In the genomic region with DNA sequence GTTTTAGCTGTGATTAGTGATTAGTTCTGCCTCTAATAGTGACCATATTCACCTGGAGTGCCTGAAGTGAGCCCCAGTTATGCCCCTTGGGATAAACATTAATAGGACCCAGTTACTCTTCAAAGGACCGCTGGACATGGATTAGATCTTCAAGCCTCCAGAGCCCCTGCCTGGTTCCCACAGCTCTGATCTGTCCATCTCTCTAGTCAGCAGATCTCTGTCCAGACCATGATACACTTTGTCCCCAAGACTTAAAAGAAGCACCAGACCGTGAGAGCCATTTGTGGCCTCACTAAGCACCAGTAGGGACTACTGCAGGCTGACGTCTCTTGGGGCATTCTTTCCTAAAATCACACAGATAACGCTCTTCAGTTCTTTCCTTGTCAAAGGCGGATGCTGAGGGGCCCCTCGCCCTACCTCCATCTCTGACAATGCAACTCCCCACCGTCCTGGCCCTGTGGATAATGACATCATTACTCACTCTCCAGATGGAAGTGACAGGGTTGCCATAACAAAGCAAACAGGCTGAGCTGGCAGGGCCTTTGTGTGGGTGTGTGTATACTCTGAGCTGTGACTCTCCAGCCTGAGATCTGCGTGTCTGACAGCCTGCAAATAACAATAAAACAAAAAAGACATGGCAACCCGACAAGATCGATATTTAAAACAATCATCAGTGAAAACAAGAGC, we compare ENCODE assay signal across 8 mouse cellular contexts. TPM values are rescaled to one million over a fixed set of nuclear protein-coding genes. Genes with fewer than 3 reads are reported as not detected.
A peak's percentile ranks its signal among the peaks of the same experiment; 100 is the strongest.
DNase-seq lines count a peak whose midpoint lies in the region; ATAC-seq and TF ChIP-seq lines count a peak whose summit lies in the region.

No protein-coding gene starts in this region.

- no peak for TF ChIP-seq CTCF in forebrain, postnatal 0 days (IDR thresholded peaks at IDR 0.05; ENCODE audit: low read depth)

- H3K4me1 ChIP-seq in forebrain, postnatal 0 days (ENCODE audit: insufficient read depth) = peaks cover 20% of the 10 kb centered on the region
- H3K4me1 ChIP-seq in hindbrain, embryonic 15.5 days (replicated peaks) = peaks cover 24% of the 10 kb centered on the region
- H3K4me1 ChIP-seq in midbrain, embryonic 12.5 days = peaks cover 25% of the 10 kb centered on the region

- H3K27me3 ChIP-seq in forebrain, postnatal 0 days (ENCODE audit: insufficient read depth, low read length) = no peaks in the 10 kb centered on the region
- H3K27me3 ChIP-seq in hindbrain, embryonic 15.5 days = no peaks in the 10 kb centered on the region
- peaks cover 22% of the 10 kb centered on the region for H3K27me3 ChIP-seq in midbrain, embryonic 12.5 days

- peak overlapping the region; percentile 74 for H3K27ac ChIP-seq in forebrain, postnatal 0 days (ENCODE audit: low read depth, low read length)
- H3K27ac ChIP-seq in hindbrain, embryonic 15.5 days (replicated peaks) = peak overlapping the region; percentile 81
- H3K27ac ChIP-seq in midbrain, embryonic 12.5 days (replicated peaks) = peak overlapping the region; percentile 86

- no peaks in the 10 kb centered on the region for H3K36me3 ChIP-seq in forebrain, postnatal 0 days (ENCODE audit: insufficient read depth)
- no peaks in the 10 kb centered on the region for H3K36me3 ChIP-seq in hindbrain, embryonic 15.5 days
- no peaks in the 10 kb centered on the region for H3K36me3 ChIP-seq in midbrain, embryonic 12.5 days

- 6% methylated on average over 10 of the region's 10 CpGs for WGBS in forebrain, postnatal 0 days
- whole genome bisulfite sequencing in hindbrain, embryonic 15.5 days = 7% methylated on average over 10 of the region's 10 CpGs
- WGBS in midbrain, embryonic 12.5 days = 4% methylated on average over 10 of the region's 10 CpGs

- no peaks in the 10 kb centered on the region for H3K9me3 ChIP-seq in forebrain, postnatal 0 days (ENCODE audit: low read length)
- H3K9me3 ChIP-seq in hindbrain, embryonic 15.5 days = no peaks in the 10 kb centered on the region
- no peaks in the 10 kb centered on the region for H3K9me3 ChIP-seq in midbrain, embryonic 12.5 days

- no peak overlapping the region for H3K4me3 ChIP-seq in forebrain, postnatal 0 days (ENCODE audit: low read depth, low read length)
- no peak overlapping the region for H3K4me3 ChIP-seq in hindbrain, embryonic 15.5 days
- H3K4me3 ChIP-seq in midbrain, embryonic 12.5 days = no peak overlapping the region

- no peak overlapping the region for H3K4me2 ChIP-seq in forebrain, postnatal 0 days (ENCODE audit: low read depth)
- 0 out of 2 replicates have a peak overlapping the region, but pooled peaks have one; percentile 9 for H3K4me2 ChIP-seq in hindbrain, embryonic 15.5 days
- peak overlapping the region; percentile 38 for H3K4me2 ChIP-seq in midbrain, embryonic 12.5 days (replicated peaks)

- DNase-seq in kidney, adult 11 months = peak; percentile 58
- DNase-seq in kidney, postnatal 10 days = no peak
- peak; percentile 74 for DNase-seq in forebrain, postnatal 0 days
- DNase-seq in left cerebral cortex, adult 11 months (ENCODE audit: low spot score) = peak; percentile 33
- DNase-seq in urinary bladder, postnatal 4 days (ENCODE audit: low spot score in 2 of 2) = no peak

- peak overlapping the region; percentile 33 for H3K9ac ChIP-seq in forebrain, postnatal 0 days
- H3K9ac ChIP-seq in hindbrain, embryonic 15.5 days = no peak overlapping the region
- peak overlapping the region; percentile 35; the same call in 1 of the 2 replicates for H3K9ac ChIP-seq in midbrain, embryonic 12.5 days (replicated peaks)

- peak; percentile 93 for ATAC-seq in forebrain, postnatal 0 days
- peak; percentile 86 for ATAC-seq in hindbrain, embryonic 15.5 days (ENCODE audit: low FRiP score, low read depth)
- peak; percentile 90 for ATAC-seq in midbrain, embryonic 12.5 days (ENCODE audit: low FRiP score, low read depth)
- ATAC-seq in erythroid progenitor cell, adult 5-6 weeks (replicated peaks; ENCODE audit: low FRiP score, poor library complexity, severe bottlenecking) = no peak

RNA-seq across cellular contexts. Expression of a gene that starts 26.8 kb away (rescaled TPM):
- total RNA-seq in forebrain, postnatal 0 days (2014; rRNA removed) = 141 and 178 TPM in 2 replicates
- 79.5 and 101 TPM in 2 replicates for polyA plus RNA-seq in forebrain, postnatal 0 days (2015; fragmentation: Nextera tagmentation; extraction: Ambion mirVana)
- polyA plus RNA-seq in hindbrain, embryonic 15.5 days (2015; fragmentation: Nextera tagmentation; extraction: Ambion mirVana) = 102 and 108 TPM in 2 replicates
- 170 and 173 TPM in 2 replicates for polyA plus RNA-seq in midbrain, embryonic 12.5 days (2016; fragmentation: Nextera tagmentation; extraction: Ambion mirVana)
- total RNA-seq in erythroid progenitor cell, adult 5-6 weeks (2015; ENCODE audit: low replicate concordance) = 223 and 225 TPM in 2 replicates
- 379 and 392 TPM in 2 replicates for total RNA-seq in erythroid progenitor cell, adult 5-6 weeks (2017; ENCODE audit: low replicate concordance)

Comparison
In these comparisons a context has a peak if more than half of its experiments do, and no peak if none do; other contexts are left out.
1. DNase-seq: peak in kidney, adult 11 months (single experiment), forebrain, postnatal 0 days (single experiment) and left cerebral cortex, adult 11 months (single experiment); none in kidney, postnatal 10 days (single experiment) and urinary bladder, postnatal 4 days (0 of 2).
2. Peak in every context shown above with its lines, with median percentiles within 50 percentile points of each other: H3K27ac ChIP-seq.